Mouse (Mus musculus): ENCODE measurements around the gene Phf20. TPM values are rescaled to one million over a fixed set of nuclear protein-coding genes. Genes with fewer than 3 reads are reported as not detected.
A peak's percentile ranks its signal among the peaks of the same experiment; 100 is the strongest.

Phf20 gene
- polyA plus RNA-seq, 1 experiment from 2014 or later, result 72.4 TPM

GRCm38 (mm10) chr2:156340078-156340477 lies 143.8 kb downstream of the Phf20 start:
- no peak for ATAC-seq
- Histone ChIP-seq H3K9me3 (no peaks in the 10 kb centered on the region), H3K27me3 (replicated peaks) (no peaks in the 10 kb centered on the region), H3K36me3 (no peaks in the 10 kb centered on the region), H3K4me2 (replicated peaks) (no peak overlapping the region), H3K4me1 (replicated peaks) (no peaks in the 10 kb centered on the region), H3K27ac (no peak overlapping the region), H3K4me3 (replicated peaks) (no peak overlapping the region), H3K9ac (no peak overlapping the region)
- WGBS, result 88% methylated on average over 4 of the region's 4 CpGs

- H3K27me3 ChIP-seq (replicated peaks), result no peaks in the 10 kb centered on the region
- H3K36me3 ChIP-seq, result no peaks in the 10 kb centered on the region
- no peak overlapping the region for H3K27ac ChIP-seq
- H3K4me3 ChIP-seq (replicated peaks), result no peak overlapping the region
- no peak for ATAC-seq
- H3K4me2 ChIP-seq (replicated peaks), result no peak overlapping the region
- WGBS, result 55% methylated on average over 12 of the region's 12 CpGs
- H3K4me1 ChIP-seq (replicated peaks), result no peaks in the 10 kb centered on the region
- no peaks in the 10 kb centered on the region for H3K9me3 ChIP-seq
- no peak overlapping the region for H3K9ac ChIP-seq
These were observed 148.7 kb downstream of the Phf20 start for GRCm38 (mm10) chr2:156344775-156345532.

GRCm38 (mm10) chr2:156348812-156349211 lies 152.5 kb downstream of the Phf20 start:
- Histone ChIP-seq H3K9ac (no peak overlapping the region), H3K9me3 (no peaks in the 10 kb centered on the region), H3K27me3 (replicated peaks) (no peaks in the 10 kb centered on the region), H3K4me1 (replicated peaks) (0 out of 2 replicates have a peak, but pooled peaks cover 2% of the 10 kb centered on the region), H3K27ac (no peak overlapping the region), H3K36me3 (no peaks in the 10 kb centered on the region), H3K4me3 (replicated peaks) (no peak overlapping the region), H3K4me2 (replicated peaks) (no peak overlapping the region)
- no peak for ATAC-seq
- WGBS, result 78% methylated on average over 4 of the region's 4 CpGs

- H3K4me2 ChIP-seq (replicated peaks), result no peak overlapping the region
- no peaks in the 10 kb centered on the region for H3K36me3 ChIP-seq
- no peak overlapping the region for H3K9ac ChIP-seq
- no peaks in the 10 kb centered on the region for H3K27me3 ChIP-seq (replicated peaks)
- H3K4me1 ChIP-seq (replicated peaks), result 0 out of 2 replicates have a peak, but pooled peaks cover 2% of the 10 kb centered on the region
- no peak overlapping the region for H3K27ac ChIP-seq
- H3K9me3 ChIP-seq, result no peaks in the 10 kb centered on the region
- no peak for ATAC-seq
- H3K4me3 ChIP-seq (replicated peaks), result no peak overlapping the region
- 91% methylated on average over 4 of the region's 4 CpGs for WGBS
These were observed 153.1 kb downstream of the Phf20 start for GRCm38 (mm10) chr2:156349286-156349848.

- ATAC-seq, result no peak
- H3K4me2 ChIP-seq (replicated peaks), result no peak overlapping the region
These were observed 155.0 kb downstream of the Phf20 start for GRCm38 (mm10) chr2:156351243-156351642.

GRCm38 (mm10) chr2:156352413-156353165 lies 156.3 kb downstream of the Phf20 start:
- H3K4me3 ChIP-seq (replicated peaks), result no peak overlapping the region
- H3K36me3 ChIP-seq, result no peaks in the 10 kb centered on the region
- H3K27ac ChIP-seq, result no peak overlapping the region
- ATAC-seq, result no peak
- H3K27me3 ChIP-seq (replicated peaks), result no peaks in the 10 kb centered on the region
- H3K4me1 ChIP-seq (replicated peaks), result 0 out of 2 replicates have a peak, but pooled peaks cover 2% of the 10 kb centered on the region
- WGBS, result 76% methylated on average over 8 of the region's 8 CpGs
- H3K9me3 ChIP-seq, result no peaks in the 10 kb centered on the region
- no peak overlapping the region for H3K9ac ChIP-seq
- no peak overlapping the region for H3K4me2 ChIP-seq (replicated peaks)

More at GRCm38 (mm10) chr2:156351243-156351642, 155.0 kb downstream of the Phf20 start:
- Histone ChIP-seq H3K4me1 (replicated peaks) (0 out of 2 replicates have a peak, but pooled peaks cover 2% of the 10 kb centered on the region), H3K27ac (no peak overlapping the region), H3K36me3 (no peaks in the 10 kb centered on the region), H3K9ac (no peak overlapping the region), H3K9me3 (no peaks in the 10 kb centered on the region), H3K4me3 (replicated peaks) (no peak overlapping the region), H3K27me3 (replicated peaks) (no peaks in the 10 kb centered on the region)
- 81% methylated on average over 7 of the region's 7 CpGs for WGBS

- Histone ChIP-seq H3K9me3 (no peaks in the 10 kb centered on the region), H3K36me3 (no peaks in the 10 kb centered on the region), H3K9ac (no peak overlapping the region), H3K4me3 (replicated peaks) (no peak overlapping the region), H3K27ac (no peak overlapping the region), H3K4me1 (replicated peaks) (0 out of 2 replicates have a peak, but pooled peaks cover 2% of the 10 kb centered on the region), H3K27me3 (replicated peaks) (no peaks in the 10 kb centered on the region), H3K4me2 (replicated peaks) (no peak overlapping the region)
- WGBS, result 31% methylated on average over 7 of the region's 7 CpGs
- ATAC-seq, result no peak
These were observed 157.0 kb downstream of the Phf20 start for GRCm38 (mm10) chr2:156353265-156353692.

- H3K9me3 ChIP-seq, result no peaks in the 10 kb centered on the region
- WGBS, result 59% methylated on average over 7 of the region's 7 CpGs
- H3K36me3 ChIP-seq, result no peaks in the 10 kb centered on the region
- no peak overlapping the region for H3K4me3 ChIP-seq (replicated peaks)
- H3K27ac ChIP-seq, result no peak overlapping the region
- H3K4me1 ChIP-seq (replicated peaks), result 0 out of 2 replicates have a peak, but pooled peaks cover 2% of the 10 kb centered on the region
- no peak overlapping the region for H3K9ac ChIP-seq
- ATAC-seq, result peak; percentile 67
- H3K27me3 ChIP-seq (replicated peaks), result no peaks in the 10 kb centered on the region
- no peak overlapping the region for H3K4me2 ChIP-seq (replicated peaks)
These were observed 159.8 kb downstream of the Phf20 start for GRCm38 (mm10) chr2:156356031-156356430.

Other genes starting within 250 kb of the Phf20 start
- gene Cep250, start 240.0 kb upstream of the Phf20 start, polyA plus RNA-seq (2015; fragmentation: Nextera tagmentation; extraction: Ambion mirVana), result 17.0 and 18.1 TPM in 2 replicates
- gene 6430550D23Rik, start 188.5 kb upstream of the Phf20 start, polyA plus RNA-seq (2015; fragmentation: Nextera tagmentation; extraction: Ambion mirVana), result 0.99 and 1.2 TPM in 2 replicates
- gene Ergic3, start 188.4 kb upstream of the Phf20 start, polyA plus RNA-seq (2015; fragmentation: Nextera tagmentation; extraction: Ambion mirVana), result 209 and 252 TPM in 2 replicates
- gene Fer1l4, start 143.5 kb upstream of the Phf20 start, polyA plus RNA-seq (2015; fragmentation: Nextera tagmentation; extraction: Ambion mirVana), result 0.03 and 0.08 TPM in 2 replicates
- 2.8 and 2.9 TPM in 2 replicates for gene Spag4, start 131.3 kb upstream of the Phf20 start, polyA plus RNA-seq (2015; fragmentation: Nextera tagmentation; extraction: Ambion mirVana)
- gene Cpne1, start 84.5 kb upstream of the Phf20 start, polyA plus RNA-seq (2015; fragmentation: Nextera tagmentation; extraction: Ambion mirVana), result 48.0 and 48.9 TPM in 2 replicates
- 17.8 and 25.8 TPM in 2 replicates for gene Rbm12, start 84.5 kb upstream of the Phf20 start, polyA plus RNA-seq (2015; fragmentation: Nextera tagmentation; extraction: Ambion mirVana)
- gene Gm28036, start 69.4 kb upstream of the Phf20 start, polyA plus RNA-seq (2015; fragmentation: Nextera tagmentation; extraction: Ambion mirVana), result 11.8 and 15.7 TPM in 2 replicates
- gene Romo1, start 52.4 kb upstream of the Phf20 start, polyA plus RNA-seq (2015; fragmentation: Nextera tagmentation; extraction: Ambion mirVana), result 363 and 370 TPM in 2 replicates
- 62.3 and 63.0 TPM in 2 replicates for gene Nfs1, start 52.3 kb upstream of the Phf20 start, polyA plus RNA-seq (2015; fragmentation: Nextera tagmentation; extraction: Ambion mirVana)
- gene Rbm39, start 16.2 kb upstream of the Phf20 start, polyA plus RNA-seq (2015; fragmentation: Nextera tagmentation; extraction: Ambion mirVana), result 486 and 571 TPM in 2 replicates
- gene Cnbd2, start 115.8 kb downstream of the Phf20 start, polyA plus RNA-seq (2015; fragmentation: Nextera tagmentation; extraction: Ambion mirVana), result 4.4 and 5.0 TPM in 2 replicates
- 62.8 and 75.2 TPM in 2 replicates for gene Scand1, start 116.2 kb downstream of the Phf20 start, polyA plus RNA-seq (2015; fragmentation: Nextera tagmentation; extraction: Ambion mirVana)
- gene Epb41l1, start 224.4 kb downstream of the Phf20 start, polyA plus RNA-seq (2015; fragmentation: Nextera tagmentation; extraction: Ambion mirVana), result 1.9 and 2.4 TPM in 2 replicates